Mouse (Mus musculus): ENCODE measurements at regions not wholly inside any gene's neighbourhood (a gene's known extent, or its start where the extent isn't known, plus 50 kb on each side); places are given as distances from the start of the nearest gene placed in this dataset.

DNA sequence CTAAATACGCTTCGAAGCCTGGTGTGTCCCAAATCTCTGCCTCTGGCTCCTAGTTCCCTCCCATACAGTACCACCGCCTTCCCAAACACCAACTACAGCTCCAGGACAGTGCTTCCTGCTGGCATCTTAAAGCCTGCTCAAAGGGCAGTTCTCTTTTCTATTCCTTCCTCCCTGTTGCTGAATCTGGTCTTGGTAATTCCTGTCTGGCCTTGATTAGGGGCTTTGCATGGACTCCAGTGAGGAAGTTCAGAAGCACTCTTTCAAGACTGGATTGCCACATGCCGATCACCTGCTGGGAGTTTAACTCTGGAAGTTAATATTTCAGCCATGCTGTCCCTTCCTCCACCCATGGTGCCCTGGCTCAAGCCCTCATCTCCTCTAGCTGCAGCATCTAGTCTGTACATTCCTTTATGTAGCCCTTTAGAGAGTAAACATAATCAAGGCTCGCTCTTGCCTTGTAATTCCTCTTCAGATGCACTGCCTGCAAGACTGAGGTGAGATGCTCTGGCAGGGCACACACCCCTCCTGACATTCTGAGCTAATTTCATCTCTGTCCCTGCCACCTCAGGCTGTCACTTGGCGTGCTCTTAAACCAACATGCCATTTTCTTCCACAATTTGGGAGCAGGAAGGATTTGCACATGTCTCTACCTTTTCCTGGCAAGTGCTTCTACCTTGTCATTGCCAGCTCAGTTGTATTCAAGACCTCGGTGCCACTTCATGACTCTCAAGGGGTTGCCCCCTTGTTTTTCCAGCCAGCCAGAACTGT lies 148.8 kb upstream of the Bcl6 start:
- peak; percentile 41 to 52 for DNase-seq
- TF ChIP-seq POLR2A (IDR thresholded peaks at IDR 0.05; ENCODE audit: borderline replicate concordance, insufficient read depth, low read length) (no peak), CTCF (IDR thresholded peaks at IDR 0.05; ENCODE audit: borderline replicate concordance, insufficient read depth, low read depth, low read length) (no peak)
- Histone ChIP-seq H3K27ac (ENCODE audit: insufficient read depth, low read length) (no peak overlapping the region), H3K4me1 (ENCODE audit: control insufficient read depth, insufficient read depth, low read length) (peaks cover 14% of the 10 kb centered on the region; the same call in 1 of the 2 replicates), H3K27me3 (ENCODE audit: control insufficient read depth, insufficient read depth, low read length) (no peaks in the 10 kb centered on the region), H3K4me3 (replicated peaks; ENCODE audit: insufficient read depth, low read depth, low read length) (no peak overlapping the region)
- 69% methylated on average over 7 of the region's 7 CpGs for WGBS

DNA sequence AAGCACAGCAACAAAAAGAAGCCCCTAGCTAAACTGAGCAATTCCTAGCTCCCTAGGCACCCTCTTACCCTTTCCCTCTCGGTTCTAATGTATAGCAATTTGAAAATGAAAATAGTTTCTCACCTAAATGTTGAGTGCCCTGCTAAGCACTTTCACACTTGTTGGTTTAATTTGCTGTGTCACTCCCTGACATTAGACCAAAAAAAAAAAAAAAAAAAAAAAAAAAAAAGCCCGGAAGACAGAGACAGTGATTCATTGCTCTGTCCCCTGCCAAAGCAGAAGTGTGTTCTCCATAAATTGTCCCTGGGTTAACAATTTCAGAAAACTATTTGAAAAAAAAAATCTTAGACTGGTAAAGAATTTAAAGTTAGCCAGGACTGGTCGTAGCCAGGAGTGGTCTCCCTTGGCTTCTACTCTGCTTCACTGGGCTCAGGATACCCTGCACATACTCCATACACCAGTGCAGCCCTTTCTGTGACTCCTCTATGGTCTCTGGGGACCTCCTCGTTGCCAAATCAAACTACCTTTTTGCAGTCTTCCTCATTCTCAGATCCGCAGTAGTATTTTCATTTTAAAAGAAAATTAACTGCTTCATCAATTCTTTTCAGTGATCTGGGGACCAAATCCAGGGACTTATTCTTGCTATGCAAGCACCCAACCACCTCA lies 148.0 kb upstream of the Bcl6 start:
- WGBS = 60% methylated on average over 5 of the region's 5 CpGs
- Histone ChIP-seq H3K27ac (ENCODE audit: insufficient read depth, low read length) (no peak overlapping the region), H3K27me3 (ENCODE audit: control insufficient read depth, insufficient read depth, low read length) (no peaks in the 10 kb centered on the region), H3K4me1 (ENCODE audit: control insufficient read depth, insufficient read depth, low read length) (peaks cover 14% of the 10 kb centered on the region; the same call in 1 of the 2 replicates), H3K4me3 (replicated peaks; ENCODE audit: insufficient read depth, low read depth, low read length) (no peak overlapping the region)
- no peak for TF ChIP-seq POLR2A (IDR thresholded peaks at IDR 0.05; ENCODE audit: borderline replicate concordance, insufficient read depth, low read length)
- TF ChIP-seq CTCF (IDR thresholded peaks at IDR 0.05; ENCODE audit: borderline replicate concordance, insufficient read depth, low read depth, low read length) = no peak
- no peak for DNase-seq

DNA sequence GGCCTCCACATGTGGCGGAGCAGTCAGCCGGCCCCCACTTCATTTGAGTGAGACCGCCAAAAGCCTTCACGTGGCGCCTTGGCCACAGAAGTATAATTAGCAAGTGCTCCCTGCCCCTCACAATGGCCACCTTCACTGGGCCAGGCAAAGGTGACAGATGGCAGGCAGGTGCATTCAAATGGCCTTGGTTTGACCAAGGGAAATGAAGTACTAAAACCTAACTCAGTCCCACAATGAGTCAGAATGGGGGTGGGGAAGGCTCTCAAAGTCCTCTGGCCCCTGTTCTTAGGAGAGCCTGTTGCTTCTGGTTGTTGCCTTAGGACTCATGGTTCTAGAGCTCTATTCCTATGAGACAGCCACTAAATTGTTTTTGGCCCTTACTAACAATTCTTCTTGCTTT lies 147.2 kb upstream of the Bcl6 start:
- DNase-seq = peak; percentile 72 to 88
- 22% methylated on average over 5 of the region's 5 CpGs for WGBS
- Histone ChIP-seq H3K27ac (ENCODE audit: insufficient read depth, low read length) (no peak overlapping the region), H3K27me3 (ENCODE audit: control insufficient read depth, insufficient read depth, low read length) (no peaks in the 10 kb centered on the region), H3K4me1 (ENCODE audit: control insufficient read depth, insufficient read depth, low read length) (peaks cover 14% of the 10 kb centered on the region; the same call in 1 of the 2 replicates), H3K4me3 (replicated peaks; ENCODE audit: insufficient read depth, low read depth, low read length) (no peak overlapping the region)
- no peak for TF ChIP-seq CTCF (IDR thresholded peaks at IDR 0.05; ENCODE audit: borderline replicate concordance, insufficient read depth, low read depth, low read length)
- no peak for TF ChIP-seq POLR2A (IDR thresholded peaks at IDR 0.05; ENCODE audit: borderline replicate concordance, insufficient read depth, low read length)

DNA sequence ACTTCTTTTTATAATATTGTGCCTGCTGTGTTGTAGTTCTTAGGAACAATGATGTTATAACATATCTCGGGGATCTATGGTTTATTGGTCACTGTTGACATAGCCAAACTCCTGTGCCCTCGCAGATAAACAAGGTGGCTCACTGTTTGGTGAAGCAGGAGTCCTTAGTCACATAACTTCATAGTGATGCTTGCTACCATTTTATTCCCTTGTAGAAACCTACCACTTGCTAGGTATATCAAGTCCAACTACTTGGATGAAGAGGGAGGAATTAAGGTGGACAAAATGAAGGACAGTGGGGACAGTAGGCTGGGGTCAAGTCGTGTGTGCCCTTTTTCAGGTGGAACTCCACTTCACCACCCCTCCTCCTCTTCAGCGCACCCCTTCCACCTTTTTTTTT lies 146.7 kb upstream of the Bcl6 start:
- Histone ChIP-seq H3K27ac (ENCODE audit: insufficient read depth, low read length) (no peak overlapping the region), H3K4me1 (ENCODE audit: control insufficient read depth, insufficient read depth, low read length) (peaks cover 14% of the 10 kb centered on the region; the same call in 1 of the 2 replicates), H3K4me3 (replicated peaks; ENCODE audit: insufficient read depth, low read depth, low read length) (no peak overlapping the region), H3K27me3 (ENCODE audit: control insufficient read depth, insufficient read depth, low read length) (no peaks in the 10 kb centered on the region)
- WGBS = 95% methylated on average over 4 of the region's 4 CpGs
- DNase-seq = no peak
- TF ChIP-seq POLR2A (IDR thresholded peaks at IDR 0.05; ENCODE audit: borderline replicate concordance, insufficient read depth, low read length) (no peak), CTCF (IDR thresholded peaks at IDR 0.05; ENCODE audit: borderline replicate concordance, insufficient read depth, low read depth, low read length) (no peak)

DNA sequence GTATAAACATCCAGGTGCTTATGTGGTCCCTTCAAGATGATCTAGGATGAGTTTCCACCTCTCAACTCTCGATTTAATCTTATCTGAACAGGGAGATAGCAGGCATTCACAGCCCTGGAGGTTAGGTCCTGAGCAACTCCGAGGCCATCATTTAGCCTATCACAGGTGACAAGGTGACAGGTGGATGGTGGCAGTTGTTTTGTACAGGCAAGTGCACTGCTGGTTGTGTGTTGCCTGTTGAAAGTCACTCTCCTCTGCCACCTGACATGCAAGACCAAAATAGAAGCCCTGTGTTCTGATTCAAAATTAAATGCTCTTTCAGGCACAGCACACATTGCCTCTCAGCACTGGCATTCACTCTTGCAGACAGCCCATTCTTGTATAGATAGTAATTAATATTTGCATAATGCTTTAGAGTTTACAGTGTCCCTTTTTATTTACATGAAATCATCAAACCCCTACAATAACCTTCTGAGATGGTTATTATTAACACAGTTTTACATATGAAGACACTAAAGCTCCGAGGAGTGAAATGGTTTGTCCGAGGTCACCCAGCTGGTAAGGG lies 145.9 kb upstream of the Bcl6 start:
- Histone ChIP-seq H3K27me3 (ENCODE audit: control insufficient read depth, insufficient read depth, low read length) (no peaks in the 10 kb centered on the region), H3K4me3 (replicated peaks; ENCODE audit: insufficient read depth, low read depth, low read length) (no peak overlapping the region), H3K27ac (ENCODE audit: insufficient read depth, low read length) (no peak overlapping the region), H3K4me1 (ENCODE audit: control insufficient read depth, insufficient read depth, low read length) (peaks cover 14% of the 10 kb centered on the region; the same call in 1 of the 2 replicates)
- WGBS = 92% methylated on average over 4 of the region's 4 CpGs
- TF ChIP-seq POLR2A (IDR thresholded peaks at IDR 0.05; ENCODE audit: borderline replicate concordance, insufficient read depth, low read length) = no peak
- no peak for TF ChIP-seq CTCF (IDR thresholded peaks at IDR 0.05; ENCODE audit: borderline replicate concordance, insufficient read depth, low read depth, low read length)
- DNase-seq = no peak

DNA sequence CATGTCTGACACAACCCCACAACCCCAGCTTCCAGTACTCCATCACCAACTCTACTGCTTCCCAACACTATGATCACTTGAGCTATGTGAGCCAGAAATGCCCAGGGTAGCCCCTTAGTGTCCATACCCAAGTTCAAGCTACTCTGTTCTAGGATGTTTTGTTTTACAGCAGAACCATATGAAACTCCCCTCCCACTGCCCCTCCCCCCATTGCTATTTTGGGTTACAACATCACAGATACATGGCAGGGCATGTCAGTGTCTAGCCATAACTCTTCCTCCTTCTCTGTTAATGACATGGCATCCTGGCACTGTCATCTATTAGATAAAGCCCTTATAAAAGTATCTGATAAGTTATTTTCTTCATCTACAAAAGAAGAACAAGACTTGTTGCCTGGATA lies 142.0 kb upstream of the Bcl6 start:
- TF ChIP-seq CTCF (IDR thresholded peaks at IDR 0.05; ENCODE audit: borderline replicate concordance, insufficient read depth, low read depth, low read length) (no peak), POLR2A (IDR thresholded peaks at IDR 0.05; ENCODE audit: borderline replicate concordance, insufficient read depth, low read length) (no peak)
- Histone ChIP-seq H3K27ac (ENCODE audit: insufficient read depth, low read length) (no peak overlapping the region), H3K4me1 (ENCODE audit: control insufficient read depth, insufficient read depth, low read length) (peaks cover 7% of the 10 kb centered on the region; the same call in 1 of the 2 replicates), H3K4me3 (replicated peaks; ENCODE audit: insufficient read depth, low read depth, low read length) (no peak overlapping the region), H3K27me3 (ENCODE audit: control insufficient read depth, insufficient read depth, low read length) (no peaks in the 10 kb centered on the region)
- DNase-seq = no peak

DNA sequence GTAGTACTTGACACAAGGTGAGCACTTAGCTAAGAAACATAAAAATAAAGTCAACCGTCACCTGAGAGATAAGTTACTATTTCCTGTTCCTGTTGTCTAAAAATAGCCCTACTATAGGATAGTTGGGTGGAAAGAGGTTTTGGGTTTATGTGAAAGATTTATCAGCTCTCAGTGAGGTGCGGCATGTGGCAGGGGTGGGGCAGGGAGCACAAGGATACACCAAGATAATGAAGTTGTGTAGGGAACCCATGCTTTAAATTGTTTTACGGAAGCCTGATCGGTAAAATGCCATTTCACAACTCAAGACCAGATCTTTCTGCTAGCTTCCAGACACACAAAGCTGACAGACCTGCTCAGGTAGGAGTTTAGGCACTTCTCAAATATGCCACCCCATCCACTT lies 141.0 kb upstream of the Bcl6 start:
- Histone ChIP-seq H3K27ac (ENCODE audit: insufficient read depth, low read length) (no peak overlapping the region), H3K4me1 (ENCODE audit: control insufficient read depth, insufficient read depth, low read length) (peaks cover 4% of the 10 kb centered on the region; the same call in 1 of the 2 replicates), H3K27me3 (ENCODE audit: control insufficient read depth, insufficient read depth, low read length) (no peaks in the 10 kb centered on the region), H3K4me3 (replicated peaks; ENCODE audit: insufficient read depth, low read depth, low read length) (no peak overlapping the region)
- no peak for DNase-seq
- WGBS = 98% methylated on average over 4 of the region's 4 CpGs
- no peak for TF ChIP-seq CTCF (IDR thresholded peaks at IDR 0.05; ENCODE audit: borderline replicate concordance, insufficient read depth, low read depth, low read length)
- no peak for TF ChIP-seq POLR2A (IDR thresholded peaks at IDR 0.05; ENCODE audit: borderline replicate concordance, insufficient read depth, low read length)

Data from cerebellum, adult 2 months (tissue).